Mouse (Mus musculus): Measurements from ENCODE around the gene Gm4778.
"Not testable (repeated sequence)": the region's sequence is repeated elsewhere in the genome, so short reads cannot be mapped to it uniquely, and the experiment has no call there.

Gm4778 gene

GRCm38 (mm10) chr3:94263736-94264135 is at the start of gene Gm4778:
Gene Gm4778, plus strand, starts transcription at chr3:94264036.
- DNase-seq (ENCODE audit: low read depth): not testable (repeated sequence)

DNA sequence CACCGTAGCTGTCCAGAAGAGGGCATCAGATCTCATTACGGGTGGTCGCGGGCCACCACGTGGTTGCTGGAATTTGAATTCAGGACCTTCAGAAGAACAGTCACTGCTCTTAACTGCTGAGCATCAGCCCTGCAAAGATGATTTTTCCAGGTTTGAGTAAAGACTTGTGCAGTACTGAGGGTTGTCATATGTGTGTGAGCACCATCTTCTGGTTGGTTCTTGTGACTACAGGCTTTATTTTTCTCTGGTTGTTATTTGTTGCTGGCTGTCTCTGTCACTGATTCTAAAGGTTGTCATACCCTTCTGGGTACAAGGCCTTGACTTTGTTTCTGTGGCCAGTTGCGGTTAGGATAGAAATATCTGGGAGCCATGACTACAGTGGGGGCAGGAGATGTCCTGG is 3.2 kb upstream of the Gm4778 start:
- peak; percentile 41 for DNase-seq (ENCODE audit: low read depth)

- DNase-seq (ENCODE audit: low read depth): no peak
Measured at GRCm38 (mm10) chr3:94275991-94276390, 12.2 kb downstream of the Gm4778 start.

DNA sequence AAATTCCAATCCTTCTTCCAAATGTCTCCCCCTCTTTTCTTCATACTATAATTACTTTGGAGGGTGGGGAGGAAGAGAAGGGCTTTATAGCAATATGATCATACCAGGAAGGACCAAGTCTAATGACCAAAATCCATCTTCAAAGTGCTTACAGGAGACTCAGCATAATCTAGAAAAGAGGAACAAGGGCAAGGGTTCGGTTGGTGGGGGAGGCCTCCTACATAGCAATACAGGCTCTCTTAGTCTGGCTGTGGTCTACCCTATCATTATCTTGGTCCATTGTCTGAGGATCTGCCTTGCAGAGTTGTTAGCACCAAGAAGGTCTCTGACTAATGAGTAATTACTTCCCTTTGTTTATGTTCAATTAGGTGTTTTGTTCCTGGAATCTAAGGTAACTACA is 41.6 kb downstream of the Gm4778 start:
- no peak for DNase-seq (ENCODE audit: low read depth)

- no peak for DNase-seq (ENCODE audit: low read depth)
Measured at GRCm38 (mm10) chr3:94306975-94307374, 43.1 kb downstream of the Gm4778 start.

DNA sequence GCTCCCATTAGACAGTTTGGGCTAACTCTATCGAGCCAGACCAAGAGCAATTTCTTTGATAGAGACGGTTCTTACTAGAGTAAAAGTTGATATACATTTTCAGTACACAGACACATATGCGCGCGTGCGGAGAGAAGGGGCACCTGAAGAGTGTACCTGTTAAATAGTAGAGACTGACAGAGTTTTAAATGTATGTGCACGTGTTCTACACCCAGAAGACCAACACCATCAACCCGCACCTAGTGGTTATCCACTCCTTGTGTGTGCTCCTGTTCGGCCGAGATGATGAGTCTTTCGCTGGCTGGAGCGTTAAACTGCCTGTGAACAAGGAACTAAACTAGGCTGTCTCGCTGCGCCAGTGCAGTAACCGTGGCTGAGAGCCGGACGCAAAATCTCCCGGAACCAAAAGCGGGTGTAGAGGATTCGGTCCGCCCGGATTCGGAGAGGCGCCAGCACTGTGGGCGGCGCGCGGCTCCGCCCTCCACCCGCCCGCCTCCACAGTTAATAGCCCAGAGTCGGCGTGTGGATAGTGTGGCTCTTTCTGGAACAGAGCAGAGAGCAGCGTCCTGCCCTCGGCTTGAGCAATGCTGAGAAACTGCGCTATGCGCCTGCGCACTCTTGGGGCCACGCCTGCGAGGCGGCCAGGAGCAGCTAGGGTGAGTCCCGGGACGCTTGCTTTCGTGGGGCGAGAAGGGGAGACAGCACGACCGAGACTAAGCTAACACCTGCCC is 46.0 kb downstream of the Gm4778 start, which contains the start of gene Them4:
Gene Them4, plus strand, starts transcription at position 457 of the 731 bp plus-strand sequence.
- peak; percentile 98 for DNase-seq (ENCODE audit: low read depth)

DNA sequence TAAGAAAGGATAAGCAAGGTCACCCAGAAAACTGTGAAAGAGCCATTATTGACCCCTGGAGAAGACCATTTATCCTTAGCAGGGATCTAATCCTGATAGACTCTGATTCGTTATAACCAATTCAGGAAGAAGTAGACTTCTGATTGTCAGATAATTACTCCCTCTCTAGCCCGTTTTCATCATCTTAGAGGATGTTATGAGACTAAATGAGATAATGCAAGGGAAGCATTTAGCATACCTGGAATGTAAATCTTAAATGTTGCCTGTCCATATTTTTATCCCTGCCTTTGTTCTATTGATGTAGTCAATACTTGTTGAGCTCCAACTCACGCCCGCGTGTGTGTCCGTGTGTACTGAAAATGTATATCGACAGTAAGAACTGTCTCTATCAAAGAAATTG is 46.7 kb downstream of the Gm4778 start:
- DNase-seq (ENCODE audit: low read depth): peak; percentile 10

- DNase-seq (ENCODE audit: low read depth): no peak
Measured at GRCm38 (mm10) chr3:94310911-94311310, 47.1 kb downstream of the Gm4778 start.

DNA sequence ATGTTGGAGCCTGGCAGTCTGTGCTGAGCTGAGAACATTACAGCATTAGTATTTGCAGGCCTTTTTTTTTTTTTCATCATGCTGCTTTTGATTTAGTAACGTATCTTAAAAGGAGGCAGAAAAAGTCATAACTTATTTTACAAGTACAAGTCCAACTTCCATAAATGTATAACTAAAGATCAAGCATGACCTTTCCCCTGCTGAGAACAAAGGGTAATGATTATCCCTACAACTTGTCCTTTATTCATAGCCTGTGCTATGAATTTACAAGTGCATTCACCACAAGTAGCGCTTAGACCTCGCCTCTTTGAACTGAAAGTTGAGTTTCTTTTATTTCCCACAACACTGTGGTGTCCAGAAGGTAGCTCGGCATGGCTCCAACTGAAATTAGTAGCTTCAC is 47.5 kb downstream of the Gm4778 start:
- DNase-seq (ENCODE audit: low read depth): no peak

Data from NIH3T3 (cell line).